9 mouse cellular contexts compared by ENCODE assay signal in genomic region chr16:95749291-95750103, GRCm38 (mm10). TPM values are rescaled to one million over a fixed set of nuclear protein-coding genes. Genes with fewer than 3 reads are reported as not detected.
DNase-seq lines count a peak whose midpoint lies in the region; ATAC-seq and TF ChIP-seq lines count a peak whose summit lies in the region.
"Had no signal": no experiment of that assay in that cellular context is flagged by ENCODE, and none has a peak within 500 bp of the region (broad histone marks: within the 10 kb centered on the region; RNA-seq: fewer than 3 reads in every experiment).

No protein-coding gene starts in this region.

- no peak overlapping the region for H3K4me3 ChIP-seq in kidney, adult 2 months (ENCODE audit: insufficient read depth, low read depth, low read length)
- H3K4me3 ChIP-seq in kidney, embryonic 14.5 days (ENCODE audit: low read length): no peak overlapping the region
- no peak overlapping the region for H3K4me3 ChIP-seq in embryonic fibroblast, embryonic 13.5 days (ENCODE audit: insufficient read depth, low read length)
- no peak overlapping the region for H3K4me3 ChIP-seq in forebrain, embryonic 11.5 days (ENCODE audit: low read depth, low read length)
- H3K4me3 ChIP-seq in neural tube, embryonic 15.5 days (replicated peaks): no peak overlapping the region
- H3K4me3 ChIP-seq: liver, embryonic 15.5 days had no signal

- DNase-seq in kidney, adult 2 months: no peak
- DNase-seq in CD8-positive naive resting alpha-beta T cell, adult 2 months (ENCODE audit: low read depth in 2 of 2, low spot score in 2 of 2): peak; percentile 35 to 54
- no peak for DNase-seq in forebrain, embryonic 11.5 days (ENCODE audit: low spot score)
- DNase-seq in left cerebral cortex, adult 18-20 months (ENCODE audit: low spot score in 2 of 2): no peak

- TF ChIP-seq POLR2A in kidney, adult 2 months (IDR thresholded peaks at IDR 0.05; ENCODE audit: low read depth, low read length): no peak
- no peak for TF ChIP-seq POLR2A in embryonic fibroblast, embryonic 13.5 days (IDR thresholded peaks at IDR 0.05; ENCODE audit: low read depth, low read length)

- no peak overlapping the region for H3K4me2 ChIP-seq in kidney, embryonic 14.5 days (replicated peaks; ENCODE audit: low read depth, low read length)
- H3K4me2 ChIP-seq in forebrain, embryonic 11.5 days (ENCODE audit: low read depth, low read length, severe bottlenecking): no peak overlapping the region
- H3K4me2 ChIP-seq in neural tube, embryonic 15.5 days: no peak overlapping the region
- H3K4me2 ChIP-seq: liver, embryonic 15.5 days had no signal

- H3K9ac ChIP-seq in kidney, embryonic 14.5 days (ENCODE audit: low read depth, low read length): no peak overlapping the region
- no peak overlapping the region for H3K9ac ChIP-seq in forebrain, embryonic 11.5 days (ENCODE audit: low read length)
- no peak overlapping the region for H3K9ac ChIP-seq in neural tube, embryonic 15.5 days (replicated peaks)
- H3K9ac ChIP-seq: liver, embryonic 15.5 days had no signal

- 61% methylated on average over 12 of the region's 12 CpGs for WGBS in kidney, adult 2 months
- WGBS in kidney, embryonic 14.5 days: 69% methylated on average over 12 of the region's 12 CpGs
- 83% methylated on average over 12 of the region's 12 CpGs for WGBS in forebrain, embryonic 11.5 days
- WGBS in neural tube, embryonic 15.5 days: 71% methylated on average over 12 of the region's 12 CpGs

- H3K4me1 ChIP-seq in kidney, adult 2 months (ENCODE audit: control insufficient read depth, insufficient read depth, low read length): no peaks in the 10 kb centered on the region
- H3K4me1 ChIP-seq in kidney, embryonic 14.5 days (ENCODE audit: control insufficient read depth, insufficient read depth, low read length): peaks cover 8% of the 10 kb centered on the region
- peaks cover 15% of the 10 kb centered on the region for H3K4me1 ChIP-seq in embryonic fibroblast, embryonic 13.5 days (ENCODE audit: control insufficient read depth, insufficient read depth, low read length)
- no peaks in the 10 kb centered on the region for H3K4me1 ChIP-seq in forebrain, embryonic 11.5 days (replicated peaks; ENCODE audit: control insufficient read depth, insufficient read depth, low read length)
- no peaks in the 10 kb centered on the region for H3K4me1 ChIP-seq in neural tube, embryonic 15.5 days

- H3K9me3 ChIP-seq in kidney, embryonic 14.5 days (ENCODE audit: control insufficient read depth, low read length): no peaks in the 10 kb centered on the region
- no peaks in the 10 kb centered on the region for H3K9me3 ChIP-seq in forebrain, embryonic 11.5 days (ENCODE audit: control insufficient read depth, low read length)
- H3K9me3 ChIP-seq in neural tube, embryonic 15.5 days (replicated peaks): no peaks in the 10 kb centered on the region
- H3K9me3 ChIP-seq: liver, embryonic 15.5 days had no signal

- peak overlapping the region; percentile 13; the same call in 1 of the 2 replicates for H3K27ac ChIP-seq in kidney, adult 2 months (ENCODE audit: insufficient read depth, low read depth, low read length)
- H3K27ac ChIP-seq in kidney, embryonic 14.5 days (ENCODE audit: low read depth, low read length): no peak overlapping the region
- peak overlapping the region; percentile 92 for H3K27ac ChIP-seq in embryonic fibroblast, embryonic 13.5 days (ENCODE audit: insufficient read depth, low read length)
- no peak overlapping the region for H3K27ac ChIP-seq in forebrain, embryonic 11.5 days (ENCODE audit: low read depth, low read length)
- no peak overlapping the region for H3K27ac ChIP-seq in neural tube, embryonic 15.5 days (replicated peaks)
- H3K27ac ChIP-seq: liver, embryonic 15.5 days had no signal

- no peak for TF ChIP-seq CTCF in kidney, adult 2 months (conservative IDR thresholded peaks at IDR 0.05; ENCODE audit: insufficient read depth, insufficient read length, low read depth, low read length)
- TF ChIP-seq CTCF in embryonic fibroblast, embryonic 13.5 days (IDR thresholded peaks at IDR 0.05; ENCODE audit: borderline replicate concordance, insufficient read depth, low read length): no peak

- ATAC-seq in kidney, embryonic 14.5 days (ENCODE audit: low FRiP score, low TSS enrichment): no peak
- 0 out of 2 replicates have a peak, but pooled peaks have one; percentile 13 for ATAC-seq in neutrophil, adult 5-6 weeks (ENCODE audit: extremely low read depth, insufficient number of reproducible peaks, low FRiP score, poor library complexity, severe bottlenecking)
- no peak for ATAC-seq in forebrain, embryonic 11.5 days (replicated peaks; ENCODE audit: low FRiP score)
- no peak for ATAC-seq in neural tube, embryonic 15.5 days (ENCODE audit: low FRiP score)

- no peaks in the 10 kb centered on the region for H3K27me3 ChIP-seq in kidney, adult 2 months (replicated peaks; ENCODE audit: control insufficient read depth, insufficient read depth, low read length)
- H3K27me3 ChIP-seq in kidney, embryonic 14.5 days (ENCODE audit: control insufficient read depth, insufficient read depth, low read length): no peaks in the 10 kb centered on the region
- H3K27me3 ChIP-seq in forebrain, embryonic 11.5 days (ENCODE audit: control insufficient read depth, insufficient read depth, low read length): no peaks in the 10 kb centered on the region
- H3K27me3 ChIP-seq in neural tube, embryonic 15.5 days (replicated peaks): no peaks in the 10 kb centered on the region
- H3K27me3 ChIP-seq: liver, embryonic 15.5 days had no signal

- H3K36me3 ChIP-seq in kidney, adult 2 months (ENCODE audit: control insufficient read depth, insufficient read depth, low read length): no peaks in the 10 kb centered on the region
- H3K36me3 ChIP-seq in kidney, embryonic 14.5 days (ENCODE audit: control insufficient read depth, insufficient read depth, low read length): no peaks in the 10 kb centered on the region
- H3K36me3 ChIP-seq in forebrain, embryonic 11.5 days (ENCODE audit: control insufficient read depth, insufficient read depth, low read length): no peaks in the 10 kb centered on the region
- H3K36me3 ChIP-seq in neural tube, embryonic 15.5 days: no peaks in the 10 kb centered on the region
- H3K36me3 ChIP-seq: liver, embryonic 15.5 days had no signal

RNA-seq across cellular contexts. Expression of gene Ets2, which starts 47.6 kb away (rescaled TPM):
- polyA plus RNA-seq in kidney, adult 2 months (2012; rRNA removed): 33.8 and 38.8 TPM in 2 replicates
- 30.3 and 46.5 TPM in 2 replicates for polyA plus RNA-seq in kidney, embryonic 14.5 days (2014; fragmentation: Nextera tagmentation; extraction: Ambion mirVana)
- 39.9 and 65.7 TPM in 2 replicates for polyA plus RNA-seq in embryonic fibroblast, embryonic 13.5 days (2011; ENCODE audit: insufficient read length, low read depth, missing spikeins)
- total RNA-seq in neutrophil, adult 5-6 weeks (2017): 121 and 128 TPM in 2 replicates
- 15.6 and 16.1 TPM in 2 replicates for polyA plus RNA-seq in forebrain, embryonic 11.5 days (2014; fragmentation: Nextera tagmentation; extraction: Ambion mirVana)
- total RNA-seq in left cerebral cortex, adult 18-20 months (2021): 10 to 100 TPM; 68.8 to 78.1 TPM
- 30.6 and 40.2 TPM in 2 replicates for polyA plus RNA-seq in neural tube, embryonic 15.5 days (2015; fragmentation: Nextera tagmentation; extraction: Ambion mirVana)

Comparison
In these comparisons a context has a peak if more than half of its experiments do, and no peak if none do; other contexts are left out.
1. H3K27ac ChIP-seq: peak in kidney, adult 2 months (single experiment) and embryonic fibroblast, embryonic 13.5 days (single experiment); none in kidney, embryonic 14.5 days (single experiment), forebrain, embryonic 11.5 days (single experiment) and neural tube, embryonic 15.5 days (single experiment).
2. DNase-seq: peak in CD8-positive naive resting alpha-beta T cell, adult 2 months (2 of 2); none in kidney, adult 2 months (single experiment), forebrain, embryonic 11.5 days (single experiment) and left cerebral cortex, adult 18-20 months (0 of 2).